Mouse (Mus musculus) liver, embryonic 15.5 days (tissue): Measurements from ENCODE around the gene Nfyb. TPM values are rescaled to one million over a fixed set of nuclear protein-coding genes. Genes with fewer than 3 reads are reported as not detected.
A peak's percentile ranks its signal among the peaks of the same experiment; 100 is the strongest.

Experiments used
- ATAC-seq: fragments of 200-750 bp; cut with Nextera tagmentation; 2 replicates; pipeline ENCODE4 v1.8.0; 2017; ENCODE audit warnings: moderate number of reproducible peaks, mild to moderate bottlenecking, moderate library complexity; ENCODE audit not compliant: insufficient read depth
- H3K27ac ChIP-seq: fragments of 300-500 bp; sonication (generic); replicated peaks from 2 replicates; pipeline ENCODE4 v1.5.1; 2015; ENCODE audit warnings: mild to moderate bottlenecking, inconsistent platforms
- H3K27me3 ChIP-seq: fragments of 300-500 bp; sonication (generic); 2 replicates; pipeline ENCODE4 v1.6.1; 2015; ENCODE audit warnings: mild to moderate bottlenecking, inconsistent platforms
- H3K36me3 ChIP-seq: fragments of 300-500 bp; sonication (generic); replicated peaks from 2 replicates; pipeline ENCODE4 v1.6.1; 2015; ENCODE audit warnings: moderate library complexity, mild to moderate bottlenecking, inconsistent platforms
- H3K4me1 ChIP-seq: fragments of 300-500 bp; sonication (generic); replicated peaks from 2 replicates; pipeline ENCODE4 v1.6.1; 2015; ENCODE audit warnings: inconsistent platforms
- H3K4me2 ChIP-seq: fragments of 300-500 bp; sonication (generic); 2 replicates; pipeline ENCODE4 v1.6.1; 2015; ENCODE audit warnings: moderate library complexity, mild to moderate bottlenecking, inconsistent platforms
- H3K4me3 ChIP-seq: fragments of 300-500 bp; sonication (generic); replicated peaks from 2 replicates; pipeline ENCODE4 v1.5.1; 2015; ENCODE audit warnings: mild to moderate bottlenecking, inconsistent platforms
- H3K9ac ChIP-seq: fragments of 300-500 bp; sonication (generic); 2 replicates; pipeline ENCODE4 v1.6.1; 2015; ENCODE audit warnings: moderate library complexity, mild to moderate bottlenecking, inconsistent platforms
- H3K9me3 ChIP-seq: fragments of 300-500 bp; sonication (generic); replicated peaks from 2 replicates; pipeline ENCODE4 v1.6.1; 2016; ENCODE audit warnings: inconsistent platforms
- WGBS: fragments of 180-500 bp; shearing (Covaris S2); methylation state at CpG from one replicate; pipeline ENCODE4 v1.1.7; 2015; ENCODE audit warnings: mixed read lengths; ENCODE audit not compliant: insufficient replicate concordance; 5-methylcytosine and 5-hydroxymethylcytosine counted together
- polyA plus RNA-seq: library from polyadenylated mRNA; unstranded; fragments of >200 nt; fragmentation: Nextera tagmentation; extraction: Ambion mirVana; gene quantifications from 2 replicates; pipeline ENCODE4 v1.2.1, GENCODE M21; 2015

Gene Nfyb
- polyA plus RNA-seq, 1 experiment from 2014 or later = 33.1 TPM

GRCm38 (mm10) chr10:82778791-82779549, 15.0 kb upstream of the Nfyb start:
- no peaks in the 10 kb centered on the region for H3K9me3 ChIP-seq
- 71% methylated on average over 8 of the region's 8 CpGs for WGBS
- H3K4me1 ChIP-seq = peaks cover 46% of the 10 kb centered on the region
- no peaks in the 10 kb centered on the region for H3K27me3 ChIP-seq
- H3K27ac ChIP-seq = no peak overlapping the region; the same call in none of the 2 replicates
- H3K4me2 ChIP-seq = no peak overlapping the region
- no peak overlapping the region for H3K9ac ChIP-seq
- H3K4me3 ChIP-seq = no peak overlapping the region
- no peaks in the 10 kb centered on the region for H3K36me3 ChIP-seq
- no peak for ATAC-seq

- 38% methylated on average over 13 of the region's 13 CpGs for WGBS
- Histone ChIP-seq H3K9ac (no peak overlapping the region), H3K27me3 (no peaks in the 10 kb centered on the region), H3K9me3 (no peaks in the 10 kb centered on the region), H3K4me2 (peak overlapping the region; percentile 9; the same call in 1 of the 2 replicates), H3K4me1 (peaks cover 46% of the 10 kb centered on the region), H3K27ac (peak overlapping the region; percentile 22; the same call in 1 of the 2 replicates), H3K4me3 (no peak overlapping the region), H3K36me3 (no peaks in the 10 kb centered on the region)
- no peak for ATAC-seq
These were observed 13.9 kb upstream of the Nfyb start for GRCm38 (mm10) chr10:82777886-82778285.

GRCm38 (mm10) chr10:82777075-82777474, 13.1 kb upstream of the Nfyb start:
- Histone ChIP-seq H3K4me3 (no peak overlapping the region), H3K27me3 (no peaks in the 10 kb centered on the region), H3K4me2 (no peak overlapping the region), H3K9me3 (no peaks in the 10 kb centered on the region), H3K27ac (peak overlapping the region; percentile 24; the same call in 1 of the 2 replicates), H3K4me1 (peaks cover 46% of the 10 kb centered on the region), H3K9ac (no peak overlapping the region), H3K36me3 (no peaks in the 10 kb centered on the region)
- ATAC-seq = peak; percentile 74
- 37% methylated on average over 2 of the region's 2 CpGs for WGBS

- Histone ChIP-seq H3K4me1 (peaks cover 37% of the 10 kb centered on the region), H3K27me3 (no peaks in the 10 kb centered on the region), H3K36me3 (no peaks in the 10 kb centered on the region), H3K4me2 (no peak overlapping the region), H3K27ac (no peak overlapping the region), H3K9ac (no peak overlapping the region), H3K4me3 (no peak overlapping the region), H3K9me3 (no peaks in the 10 kb centered on the region)
- ATAC-seq = no peak
- WGBS = 76% methylated on average over 5 of the region's 5 CpGs
These were observed 10.9 kb upstream of the Nfyb start for GRCm38 (mm10) chr10:82774841-82775240.

GRCm38 (mm10) chr10:82771595-82772170, 7.7 kb upstream of the Nfyb start:
- Histone ChIP-seq H3K36me3 (no peaks in the 10 kb centered on the region), H3K9me3 (no peaks in the 10 kb centered on the region), H3K4me2 (no peak overlapping the region), H3K4me1 (peaks cover 7% of the 10 kb centered on the region), H3K27ac (no peak overlapping the region), H3K9ac (no peak overlapping the region), H3K4me3 (no peak overlapping the region), H3K27me3 (no peaks in the 10 kb centered on the region)
- 62% methylated on average over 9 of the region's 9 CpGs for WGBS
- no peak for ATAC-seq

GRCm38 (mm10) chr10:82770713-82771112, 6.8 kb upstream of the Nfyb start:
- Histone ChIP-seq H3K36me3 (no peaks in the 10 kb centered on the region), H3K27ac (no peak overlapping the region), H3K27me3 (no peaks in the 10 kb centered on the region), H3K4me1 (no peaks in the 10 kb centered on the region), H3K4me3 (no peak overlapping the region), H3K9ac (no peak overlapping the region), H3K4me2 (no peak overlapping the region), H3K9me3 (no peaks in the 10 kb centered on the region)
- 56% methylated on average over 2 of the region's 2 CpGs for WGBS
- ATAC-seq = no peak

- Histone ChIP-seq H3K27ac (no peak overlapping the region), H3K9ac (no peak overlapping the region), H3K4me2 (no peak overlapping the region), H3K36me3 (no peaks in the 10 kb centered on the region), H3K4me3 (no peak overlapping the region), H3K27me3 (no peaks in the 10 kb centered on the region), H3K9me3 (no peaks in the 10 kb centered on the region), H3K4me1 (peaks cover 11% of the 10 kb centered on the region)
- 53% methylated on average over 9 of the region's 9 CpGs for WGBS
- no peak for ATAC-seq
These were observed 5.0 kb upstream of the Nfyb start for GRCm38 (mm10) chr10:82768901-82769300.

GRCm38 (mm10) chr10:82762756-82763681, 925 bp downstream of the Nfyb start:
- Histone ChIP-seq H3K27ac (peak overlapping the region; percentile 99), H3K9ac (peak overlapping the region; percentile 99), H3K27me3 (no peaks in the 10 kb centered on the region), H3K4me2 (peak overlapping the region; percentile 95), H3K36me3 (peaks cover 36% of the 10 kb centered on the region), H3K4me3 (peak overlapping the region; percentile 92), H3K4me1 (peaks cover 48% of the 10 kb centered on the region), H3K9me3 (no peaks in the 10 kb centered on the region)
- peak; percentile 11 for ATAC-seq
- under 1% methylated on average over 48 of the region's 48 CpGs for WGBS

- no peak for ATAC-seq
- Histone ChIP-seq H3K4me2 (peak overlapping the region; percentile 49), H3K36me3 (peaks cover 54% of the 10 kb centered on the region), H3K9me3 (no peaks in the 10 kb centered on the region), H3K9ac (peak overlapping the region; percentile 5; the same call in 1 of the 2 replicates), H3K4me1 (peaks cover 60% of the 10 kb centered on the region), H3K27me3 (no peaks in the 10 kb centered on the region), H3K4me3 (peak overlapping the region; percentile 22; the same call in 1 of the 2 replicates), H3K27ac (peak overlapping the region; percentile 61)
- 80% methylated on average over 9 of the region's 9 CpGs for WGBS
These were observed 2.7 kb downstream of the Nfyb start for GRCm38 (mm10) chr10:82761037-82761811.

- Histone ChIP-seq H3K27me3 (no peaks in the 10 kb centered on the region), H3K36me3 (peaks cover 67% of the 10 kb centered on the region), H3K4me1 (peaks cover 63% of the 10 kb centered on the region), H3K4me3 (no peak overlapping the region), H3K9ac (no peak overlapping the region), H3K4me2 (0 out of 2 replicates have a peak overlapping the region, but pooled peaks have one; percentile 23), H3K27ac (peak overlapping the region; percentile 61), H3K9me3 (no peaks in the 10 kb centered on the region)
- 74% methylated on average over 5 of the region's 5 CpGs for whole genome bisulfite sequencing
- no peak for ATAC-seq
These were observed 4.2 kb downstream of the Nfyb start for GRCm38 (mm10) chr10:82759706-82760105.
